In genomic region chr19:41705416-41705815, GRCm38 (mm10) we compare ENCODE assay signal across 25 mouse cellular contexts. TPM values are rescaled to one million over a fixed set of nuclear protein-coding genes. Genes with fewer than 3 reads are reported as not detected.
DNase-seq lines count a peak whose midpoint lies in the region; ATAC-seq and TF ChIP-seq lines count a peak whose summit lies in the region.
"Had no signal": no experiment of that assay in that cellular context is flagged by ENCODE, and none has a peak within 500 bp of the region (broad histone marks: within the 10 kb centered on the region; RNA-seq: fewer than 3 reads in every experiment).

No protein-coding gene starts in this region.

- H3K36me3 ChIP-seq in lung, embryonic 14.5 days (ENCODE audit: insufficient read depth): no peaks in the 10 kb centered on the region
- no peaks in the 10 kb centered on the region for H3K36me3 ChIP-seq in neural tube, embryonic 11.5 days (ENCODE audit: control insufficient read depth, insufficient read depth, low read length)
- no peaks in the 10 kb centered on the region for H3K36me3 ChIP-seq in hindbrain, embryonic 15.5 days
- H3K36me3 ChIP-seq in neural tube, embryonic 15.5 days: no peaks in the 10 kb centered on the region
- H3K36me3 ChIP-seq: limb, embryonic 13.5 days; stomach, embryonic 15.5 days had no signal

- TF ChIP-seq CTCF in lung, embryonic 14.5 days (IDR thresholded peaks at IDR 0.05; ENCODE audit: low read depth): no peak
- no peak for TF ChIP-seq CTCF in lung, adult 2 months (IDR thresholded peaks at IDR 0.05; ENCODE audit: insufficient read depth, low read length)

- H3K4me2 ChIP-seq in lung, embryonic 14.5 days: no peak overlapping the region
- H3K4me2 ChIP-seq in neural tube, embryonic 11.5 days (ENCODE audit: low read depth): peak overlapping the region; percentile 16; the same call in 1 of the 2 replicates
- peak overlapping the region; percentile 1; the same call in 1 of the 2 replicates for H3K4me2 ChIP-seq in hindbrain, embryonic 15.5 days
- peak overlapping the region; percentile 8; the same call in 1 of the 2 replicates for H3K4me2 ChIP-seq in neural tube, embryonic 15.5 days
- H3K4me2 ChIP-seq: forebrain, embryonic 13.5 days; limb, embryonic 13.5 days; liver, embryonic 11.5 days; stomach, embryonic 15.5 days had no signal

- H3K4me1 ChIP-seq in lung, embryonic 14.5 days (ENCODE audit: insufficient read depth): peaks cover 4% of the 10 kb centered on the region; the same call in 1 of the 2 replicates
- H3K4me1 ChIP-seq in lung, adult 2 months (ENCODE audit: control insufficient read depth, insufficient read depth, low read length): no peaks in the 10 kb centered on the region
- H3K4me1 ChIP-seq in neural tube, embryonic 11.5 days (ENCODE audit: control insufficient read depth, insufficient read depth, low read length): peaks cover 37% of the 10 kb centered on the region
- peaks cover 39% of the 10 kb centered on the region for H3K4me1 ChIP-seq in hindbrain, embryonic 15.5 days (replicated peaks)
- peaks cover 58% of the 10 kb centered on the region for H3K4me1 ChIP-seq in neural tube, embryonic 15.5 days
- H3K4me1 ChIP-seq: stomach, embryonic 15.5 days had no signal

- no peak overlapping the region for H3K4me3 ChIP-seq in lung, embryonic 14.5 days (ENCODE audit: low read depth, low read length)
- H3K4me3 ChIP-seq in lung, adult 2 months (replicated peaks; ENCODE audit: extremely low read depth, low read depth, low read length): no peak overlapping the region
- H3K4me3 ChIP-seq in neural tube, embryonic 11.5 days (ENCODE audit: low read depth, low read length): no peak overlapping the region
- no peak overlapping the region for H3K4me3 ChIP-seq in hindbrain, embryonic 15.5 days
- no peak overlapping the region for H3K4me3 ChIP-seq in neural tube, embryonic 15.5 days (replicated peaks)
- H3K4me3 ChIP-seq: forebrain, embryonic 13.5 days; left cerebral cortex, adult 2 months; limb, embryonic 13.5 days; stomach, embryonic 15.5 days had no signal

- no peak overlapping the region for H3K27ac ChIP-seq in lung, embryonic 14.5 days (ENCODE audit: low read depth)
- H3K27ac ChIP-seq in neural tube, embryonic 11.5 days (ENCODE audit: low read depth, low read length): peak overlapping the region; percentile 77
- no peak overlapping the region for H3K27ac ChIP-seq in hindbrain, embryonic 15.5 days (replicated peaks)
- peak overlapping the region; percentile 67 for H3K27ac ChIP-seq in neural tube, embryonic 15.5 days (replicated peaks)
- H3K27ac ChIP-seq: forebrain, embryonic 13.5 days; left cerebral cortex, adult 2 months; limb, embryonic 13.5 days; stomach, embryonic 15.5 days had no signal

- H3K27me3 ChIP-seq in lung, embryonic 14.5 days (ENCODE audit: insufficient read depth, low read length): no peaks in the 10 kb centered on the region
- 0 out of 2 replicates have a peak, but pooled peaks cover 2% of the 10 kb centered on the region for H3K27me3 ChIP-seq in neural tube, embryonic 11.5 days (ENCODE audit: control insufficient read depth, insufficient read depth, low read length)
- no peaks in the 10 kb centered on the region for H3K27me3 ChIP-seq in hindbrain, embryonic 15.5 days
- no peaks in the 10 kb centered on the region for H3K27me3 ChIP-seq in neural tube, embryonic 15.5 days (replicated peaks)
- H3K27me3 ChIP-seq: forebrain, embryonic 13.5 days; stomach, embryonic 15.5 days had no signal

- H3K9ac ChIP-seq in lung, embryonic 14.5 days: no peak overlapping the region
- no peak overlapping the region; the same call in 1 of the 2 replicates for H3K9ac ChIP-seq in neural tube, embryonic 11.5 days (ENCODE audit: low read length)
- no peak overlapping the region for H3K9ac ChIP-seq in hindbrain, embryonic 15.5 days
- H3K9ac ChIP-seq in neural tube, embryonic 15.5 days (replicated peaks): no peak overlapping the region
- H3K9ac ChIP-seq: forebrain, embryonic 13.5 days; limb, embryonic 13.5 days; stomach, embryonic 15.5 days had no signal

- 38% methylated on average over 12 of the region's 12 CpGs for WGBS in lung, embryonic 14.5 days
- WGBS in lung, adult 2 months: 53% methylated on average over 12 of the region's 12 CpGs
- WGBS in neural tube, embryonic 11.5 days: 25% methylated on average over 12 of the region's 12 CpGs
- 12% methylated on average over 12 of the region's 12 CpGs for WGBS in hindbrain, embryonic 15.5 days
- WGBS in neural tube, embryonic 15.5 days: 16% methylated on average over 12 of the region's 12 CpGs

- no peak for ATAC-seq in lung, embryonic 14.5 days (ENCODE audit: insufficient read depth)
- peak; percentile 51 for ATAC-seq in neural tube, embryonic 11.5 days (ENCODE audit: insufficient read depth, low FRiP score, low TSS enrichment)
- ATAC-seq in hindbrain, embryonic 15.5 days (ENCODE audit: low FRiP score, low read depth): no peak
- 0 out of 2 replicates have a peak, but pooled peaks have one; percentile 13 for ATAC-seq in neural tube, embryonic 15.5 days (ENCODE audit: low FRiP score)
- ATAC-seq: forebrain, embryonic 13.5 days; intestine, embryonic 16.5 days; lung, postnatal 0 days had no signal

- no peak for TF ChIP-seq POLR2A in lung, adult 2 months (IDR thresholded peaks at IDR 0.05; ENCODE audit: borderline replicate concordance, extremely low read depth, low read depth, low read length)

- no peaks in the 10 kb centered on the region for H3K9me3 ChIP-seq in lung, embryonic 14.5 days (ENCODE audit: low read depth, low read length)
- H3K9me3 ChIP-seq in neural tube, embryonic 11.5 days (ENCODE audit: control insufficient read depth, low read length): no peaks in the 10 kb centered on the region
- no peaks in the 10 kb centered on the region for H3K9me3 ChIP-seq in hindbrain, embryonic 15.5 days
- no peaks in the 10 kb centered on the region for H3K9me3 ChIP-seq in neural tube, embryonic 15.5 days (replicated peaks)
- H3K9me3 ChIP-seq: forebrain, embryonic 13.5 days; limb, embryonic 13.5 days; stomach, embryonic 15.5 days had no signal

- DNase-seq in lung, embryonic 14.5 days: peak; percentile 16
- DNase-seq in lung, adult 2 months: no peak
- peak; percentile 65 for DNase-seq in neural tube, embryonic 11.5 days (ENCODE audit: low spot score)
- DNase-seq in neural tube, embryonic 10.5 days (ENCODE audit: extremely low spot score, low spot score): no peak
- DNase-seq in retina, embryonic 14.5 days (ENCODE audit: low spot score): no peak
- DNase-seq in kidney, postnatal 10 days: no peak
- DNase-seq: adrenal gland, postnatal 25 days; B cell, adult 2 months; cerebellum, adult 11-12 months; cerebellum, adult 9-11 months; gastrocnemius, postnatal 14 days; heart, postnatal 14 days; kidney, adult 9 months; kidney, postnatal 14 days; right cerebral cortex, postnatal 14 days had no signal

RNA-seq across cellular contexts. Expression of gene Slit1, which starts 38.0 kb away (rescaled TPM):
- polyA plus RNA-seq in lung, embryonic 14.5 days (2014; fragmentation: Nextera tagmentation; extraction: Ambion mirVana): 0.08 and 0.24 TPM in 2 replicates
- 0.03 and 0.13 TPM in 2 replicates for polyA plus RNA-seq in lung, adult 2 months (2012; rRNA removed)
- polyA plus RNA-seq in neural tube, embryonic 11.5 days (2014; fragmentation: Nextera tagmentation; extraction: Ambion mirVana): 15.3 and 17.0 TPM in 2 replicates
- 23.5 and 25.7 TPM in 2 replicates for polyA plus RNA-seq in hindbrain, embryonic 15.5 days (2015; fragmentation: Nextera tagmentation; extraction: Ambion mirVana)
- 32.8 and 36.8 TPM in 2 replicates for polyA plus RNA-seq in neural tube, embryonic 15.5 days (2015; fragmentation: Nextera tagmentation; extraction: Ambion mirVana)
- polyA plus RNA-seq: heart, embryonic 14.5 days had no signal

Comparison
In these comparisons a context has a peak if more than half of its experiments do, and no peak if none do; other contexts are left out.
1. DNase-seq: peak in lung, embryonic 14.5 days (single experiment) and neural tube, embryonic 11.5 days (single experiment); none in lung, adult 2 months (single experiment), neural tube, embryonic 10.5 days (single experiment), retina, embryonic 14.5 days (single experiment) and kidney, postnatal 10 days (single experiment).
2. ATAC-seq: peak in neural tube, embryonic 11.5 days (single experiment) and neural tube, embryonic 15.5 days (single experiment); none in lung, embryonic 14.5 days (single experiment) and hindbrain, embryonic 15.5 days (single experiment).
3. H3K27ac ChIP-seq: peak in neural tube, embryonic 11.5 days (single experiment) and neural tube, embryonic 15.5 days (single experiment); none in lung, embryonic 14.5 days (single experiment) and hindbrain, embryonic 15.5 days (single experiment).
4. RNA of gene Slit1, which starts 38.0 kb away (polyA plus RNA-seq): 32.8 to 36.8 TPM in neural tube, embryonic 15.5 days, 23.5 to 25.7 TPM in hindbrain, embryonic 15.5 days and 15.3 to 17.0 TPM in neural tube, embryonic 11.5 days; 0.08 to 0.24 TPM in lung, embryonic 14.5 days and 0.03 to 0.13 TPM in lung, adult 2 months; every median in the first group is over 10 times any median in the second.